8 mouse cellular contexts compared by ENCODE assay signal in the genomic region with DNA sequence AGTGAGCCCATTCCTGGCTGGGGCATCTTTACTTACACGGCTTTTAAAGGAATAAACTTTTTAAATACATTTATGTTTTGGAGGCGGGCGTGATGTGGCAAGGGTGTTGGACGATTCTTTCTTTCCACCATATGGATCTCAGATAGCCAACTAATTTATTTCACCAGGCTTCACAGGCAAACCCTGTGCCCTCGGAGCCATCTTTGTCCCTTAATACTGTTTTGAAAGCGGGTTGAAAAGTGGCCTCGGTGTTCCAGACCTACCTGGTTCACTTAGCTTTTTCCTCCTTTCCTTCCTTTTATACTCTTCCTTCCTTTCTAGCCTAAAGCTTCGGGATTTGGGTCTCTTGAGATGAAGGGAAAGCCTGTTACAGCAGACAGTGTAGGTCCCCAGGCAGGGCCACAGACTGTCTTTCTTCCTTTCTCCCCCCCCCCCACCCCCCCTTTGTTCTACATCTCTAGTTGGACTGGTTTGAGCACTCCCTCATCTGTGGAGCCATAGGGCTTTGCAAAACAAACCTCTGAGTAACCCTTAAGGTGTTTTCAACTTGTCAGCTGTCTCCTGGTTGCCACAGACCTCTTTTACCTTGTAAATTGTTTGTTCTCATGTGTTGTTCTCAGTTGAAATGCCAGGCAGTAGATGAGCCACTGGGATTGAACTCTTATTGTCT. TPM values are rescaled to one million over a fixed set of nuclear protein-coding genes. Genes with fewer than 3 reads are reported as not detected.
DNase-seq lines count a peak whose midpoint lies in the region; ATAC-seq and TF ChIP-seq lines count a peak whose summit lies in the region.

No protein-coding gene starts in this region.

- H3K4me3 ChIP-seq in megakaryocyte, embryonic 14.5 days (replicated peaks), result peak overlapping the region; percentile 95
- peak overlapping the region; percentile 93 for H3K4me3 ChIP-seq in brown adipose tissue, adult 24 weeks (ENCODE audit: insufficient read depth, low read depth, low read length)
- H3K4me3 ChIP-seq in heart, postnatal 0 days (ENCODE audit: low read depth, low read length), result peak overlapping the region; percentile 99
- peak overlapping the region; percentile 86 for H3K4me3 ChIP-seq in macrophage (ENCODE audit: inconsistent target)

- H3K36me3 ChIP-seq in megakaryocyte, embryonic 14.5 days (replicated peaks; ENCODE audit: low read length), result peaks cover 18% of the 10 kb centered on the region
- no peaks in the 10 kb centered on the region for H3K36me3 ChIP-seq in heart, postnatal 0 days (replicated peaks; ENCODE audit: control insufficient read depth, insufficient read depth, low read length)
- H3K36me3 ChIP-seq in macrophage (ENCODE audit: inconsistent target), result no peaks in the 10 kb centered on the region

- TF ChIP-seq CTCF in heart, postnatal 0 days (IDR thresholded peaks at IDR 0.05; ENCODE audit: low read depth), result no peak

- 2% methylated on average over 8 of the region's 8 CpGs for WGBS in heart, postnatal 0 days
- WGBS in macrophage (ENCODE audit: missing documents), result 4% methylated on average over 8 of the region's 8 CpGs

- peak overlapping the region; percentile 88 for H3K9ac ChIP-seq in heart, postnatal 0 days (replicated peaks; ENCODE audit: low read depth, low read length)

- ATAC-seq in megakaryocyte, adult 5-6 weeks (ENCODE audit: poor library complexity, severe bottlenecking), result no peak
- no peak for ATAC-seq in heart, postnatal 0 days (ENCODE audit: insufficient read depth, low read depth)
- no peak for ATAC-seq in frontal cortex, adult (ENCODE audit: low TSS enrichment)

- peaks cover 39% of the 10 kb centered on the region for H3K79me2 ChIP-seq in macrophage (ENCODE audit: inconsistent target)

- DNase-seq in heart, postnatal 0 days (ENCODE audit: low spot score), result no peak
- no peak for DNase-seq in spleen, postnatal 14 days (ENCODE audit: low spot score in 2 of 2)
- DNase-seq in gastrocnemius, postnatal 10 days, result no peak

- H3K27ac ChIP-seq in brown adipose tissue, adult 24 weeks (replicated peaks; ENCODE audit: low read depth, low read length), result peak overlapping the region; percentile 79
- H3K27ac ChIP-seq in heart, postnatal 0 days (ENCODE audit: low read depth), result peak overlapping the region; percentile 80
- H3K27ac ChIP-seq in macrophage, result peak overlapping the region; percentile 90

- H3K27me3 ChIP-seq in megakaryocyte, embryonic 14.5 days (replicated peaks), result no peaks in the 10 kb centered on the region
- H3K27me3 ChIP-seq in heart, postnatal 0 days (ENCODE audit: control insufficient read depth, insufficient read depth, low read length), result no peaks in the 10 kb centered on the region

- peaks cover 34% of the 10 kb centered on the region for H3K4me1 ChIP-seq in megakaryocyte, embryonic 14.5 days
- peaks cover 2% of the 10 kb centered on the region for H3K4me1 ChIP-seq in brown adipose tissue, adult 24 weeks (ENCODE audit: control insufficient read depth, insufficient read depth, insufficient read length, low read length)
- peaks cover 8% of the 10 kb centered on the region for H3K4me1 ChIP-seq in heart, postnatal 0 days (ENCODE audit: control insufficient read depth, insufficient read depth)

- H3K4me2 ChIP-seq in heart, postnatal 0 days (ENCODE audit: low read depth, low read length), result peak overlapping the region; percentile 93

- H3K9me3 ChIP-seq in megakaryocyte, embryonic 14.5 days, result no peaks in the 10 kb centered on the region
- no peaks in the 10 kb centered on the region for H3K9me3 ChIP-seq in heart, postnatal 0 days (replicated peaks; ENCODE audit: control insufficient read depth, low read length)

- TF ChIP-seq EP300 in heart, postnatal 0 days (IDR thresholded peaks at IDR 0.05; ENCODE audit: low read depth), result no peak

RNA-seq across cellular contexts. Expression of a gene that starts 0.7 kb away (rescaled TPM):
- 0.44 and 0.82 TPM in 2 replicates for polyA plus RNA-seq in megakaryocyte, embryonic 14.5 days (2012; ENCODE audit: insufficient read depth, low replicate concordance)
- total RNA-seq in megakaryocyte, adult 5-6 weeks (2015), result 2.6 and 5.8 TPM in 2 replicates
- 7.7 and 9.3 TPM in 2 replicates for total RNA-seq in megakaryocyte, adult 5-6 weeks (2017)
- 4.4 and 7.8 TPM in 2 replicates for polyA plus RNA-seq in brown adipose tissue, adult 24 weeks (2012; ENCODE audit: insufficient read depth, insufficient read length, missing spikeins)
- total RNA-seq in heart, postnatal 0 days (2014; rRNA removed; ENCODE audit: low replicate concordance), result 6.3 and 27.6 TPM in 2 replicates
- polyA plus RNA-seq in heart, postnatal 0 days (2015; fragmentation: Nextera tagmentation; extraction: Ambion mirVana), result 10.0 and 11.1 TPM in 2 replicates
- total RNA-seq in macrophage (2018; cell fraction: chromatin; rRNA removed), result 10 to 100 TPM in 7 of 26 experiments, 1 to 10 TPM in 19; 2.0 to 20.3 (median 6.0) TPM
- 1 to 10 TPM in 25 of 26 experiments, under 1 TPM in 1; 0.48 to 8.3 (median 5.1) TPM for total RNA-seq in macrophage (2018; cell fraction: cytosol; rRNA removed)
- 10 to 100 TPM in 5 of 26 experiments, 1 to 10 TPM in 21; 1.4 to 15.6 (median 5.5) TPM for total RNA-seq in macrophage (2018; cell fraction: nucleus; rRNA removed)
- polyA plus RNA-seq in macrophage (2018), result 2.3 to 5.9 TPM (median 4.5 TPM) in 3 replicates
- total RNA-seq in gastrocnemius, postnatal 10 days (2021), result 1 to 10 TPM; 4.4 TPM

RNA-seq across cellular contexts. Expression of a gene that starts 1.0 kb away (rescaled TPM):
- 23.7 and 69.4 TPM in 2 replicates for polyA plus RNA-seq in megakaryocyte, embryonic 14.5 days (2012; ENCODE audit: insufficient read depth, low replicate concordance)
- total RNA-seq in megakaryocyte, adult 5-6 weeks (2015), result 22.9 and 25.0 TPM in 2 replicates
- 7.6 and 7.8 TPM in 2 replicates for total RNA-seq in megakaryocyte, adult 5-6 weeks (2017)
- 19.4 and 19.5 TPM in 2 replicates for polyA plus RNA-seq in brown adipose tissue, adult 24 weeks (2012; ENCODE audit: insufficient read depth, insufficient read length, missing spikeins)
- 18.2 and 30.6 TPM in 2 replicates for total RNA-seq in heart, postnatal 0 days (2014; rRNA removed; ENCODE audit: low replicate concordance)
- polyA plus RNA-seq in heart, postnatal 0 days (2015; fragmentation: Nextera tagmentation; extraction: Ambion mirVana), result 19.8 and 21.2 TPM in 2 replicates
- 10 to 100 TPM; 10.3 to 38.4 (median 22.3) TPM for total RNA-seq in macrophage (2018; cell fraction: chromatin; rRNA removed)
- total RNA-seq in macrophage (2018; cell fraction: cytosol; rRNA removed), result 10 to 100 TPM; 20.8 to 37.4 (median 29.2) TPM
- 10 to 100 TPM; 15.8 to 39.1 (median 27.7) TPM for total RNA-seq in macrophage (2018; cell fraction: nucleus; rRNA removed)
- 18.4 to 29.2 TPM (median 20.7 TPM) in 3 replicates for polyA plus RNA-seq in macrophage (2018)
- total RNA-seq in gastrocnemius, postnatal 10 days (2021), result 10 to 100 TPM; 22.2 to 23.7 TPM

RNA-seq across cellular contexts. Expression of a gene that starts 18.5 kb away (rescaled TPM):
- 15.8 and 20.0 TPM in 2 replicates for polyA plus RNA-seq in megakaryocyte, embryonic 14.5 days (2012; ENCODE audit: insufficient read depth, low replicate concordance)
- total RNA-seq in megakaryocyte, adult 5-6 weeks (2015), result 22.4 and 24.9 TPM in 2 replicates
- total RNA-seq in megakaryocyte, adult 5-6 weeks (2017), result 15.1 and 37.9 TPM in 2 replicates
- polyA plus RNA-seq in brown adipose tissue, adult 24 weeks (2012; ENCODE audit: insufficient read depth, insufficient read length, missing spikeins), result 6.9 and 8.1 TPM in 2 replicates
- total RNA-seq in heart, postnatal 0 days (2014; rRNA removed; ENCODE audit: low replicate concordance), result 14.8 and 23.0 TPM in 2 replicates
- 5.5 and 6.0 TPM in 2 replicates for polyA plus RNA-seq in heart, postnatal 0 days (2015; fragmentation: Nextera tagmentation; extraction: Ambion mirVana)
- 100 to 1,000 TPM; 128 to 220 (median 191) TPM for total RNA-seq in macrophage (2018; cell fraction: chromatin; rRNA removed)
- total RNA-seq in macrophage (2018; cell fraction: cytosol; rRNA removed), result 10 to 100 TPM; 17.3 to 34.8 (median 24.0) TPM
- 100 to 1,000 TPM in 4 of 26 experiments, 10 to 100 TPM in 22; 59.2 to 156 (median 87.2) TPM for total RNA-seq in macrophage (2018; cell fraction: nucleus; rRNA removed)
- 17.9 to 25.2 TPM (median 19.3 TPM) in 3 replicates for polyA plus RNA-seq in macrophage (2018)
- total RNA-seq in gastrocnemius, postnatal 10 days (2021), result 10 to 100 TPM; 16.6 to 22.1 TPM
